Mouse (Mus musculus): Measurements from ENCODE around the gene Pkd1l3.

The Pkd1l3 gene

GRCm38 (mm10) chr8:109614243-109615210 is at the start of gene Pkd1l3:
Gene Pkd1l3 (plus strand): TSS chr8:109614517.
- in situ Hi-C loops (cut with MboI; ENCODE audit: low pct_unique_long_range_greater_than_20kb in 1 of 2, low sequenced_read_pairs in 2 of 2, unreplicated experiment in 1 of 2): no loop called here

- in situ Hi-C loops (cut with MboI; ENCODE audit: low pct_unique_long_range_greater_than_20kb in 1 of 2, low sequenced_read_pairs in 2 of 2, unreplicated experiment in 1 of 2): no loop called here
These were observed 49.6 kb upstream of the Pkd1l3 start for GRCm38 (mm10) chr8:109564766-109565165.

GRCm38 (mm10) chr8:109565498-109566333 is 48.6 kb upstream of the Pkd1l3 start, which contains the start of the genes Dhx38 and Txnl4b:
Gene Dhx38 (minus strand): TSS chr8:109565861.
Gene Txnl4b (plus strand): TSS chr8:109565892.
- in situ Hi-C loops (cut with MboI; ENCODE audit: low pct_unique_long_range_greater_than_20kb in 1 of 2, low sequenced_read_pairs in 2 of 2, unreplicated experiment in 1 of 2): no loop called here

GRCm38 (mm10) chr8:109571139-109571538 is 43.2 kb upstream of the Pkd1l3 start:
- in situ Hi-C loops (cut with MboI; ENCODE audit: low pct_unique_long_range_greater_than_20kb in 1 of 2, low sequenced_read_pairs in 2 of 2, unreplicated experiment in 1 of 2): no loop called here

- in situ Hi-C loops (cut with MboI; ENCODE audit: low pct_unique_long_range_greater_than_20kb in 1 of 2, low sequenced_read_pairs in 2 of 2, unreplicated experiment in 1 of 2): no loop called here
These were observed 38.0 kb upstream of the Pkd1l3 start for GRCm38 (mm10) chr8:109576311-109576710.

GRCm38 (mm10) chr8:109578900-109579301 is 35.4 kb upstream of the Pkd1l3 start, which contains the start of gene Hp:
Gene Hp (minus strand): TSS chr8:109579172.
- in situ Hi-C loops (cut with MboI; ENCODE audit: low pct_unique_long_range_greater_than_20kb in 1 of 2, low sequenced_read_pairs in 2 of 2, unreplicated experiment in 1 of 2): no loop called here

GRCm38 (mm10) chr8:109584293-109584692 is 30.0 kb upstream of the Pkd1l3 start:
- in situ Hi-C loops (cut with MboI; ENCODE audit: low pct_unique_long_range_greater_than_20kb in 1 of 2, low sequenced_read_pairs in 2 of 2, unreplicated experiment in 1 of 2): no loop called here

GRCm38 (mm10) chr8:109584830-109585229 is 29.5 kb upstream of the Pkd1l3 start:
- in situ Hi-C loops (cut with MboI; ENCODE audit: low pct_unique_long_range_greater_than_20kb in 1 of 2, low sequenced_read_pairs in 2 of 2, unreplicated experiment in 1 of 2): no loop called here

GRCm38 (mm10) chr8:109585652-109586051 is 28.7 kb upstream of the Pkd1l3 start:
- in situ Hi-C loops (cut with MboI; ENCODE audit: low pct_unique_long_range_greater_than_20kb in 1 of 2, low sequenced_read_pairs in 2 of 2, unreplicated experiment in 1 of 2): no loop called here

GRCm38 (mm10) chr8:109586972-109587504 is 27.3 kb upstream of the Pkd1l3 start:
- in situ Hi-C loops (cut with MboI; ENCODE audit: low pct_unique_long_range_greater_than_20kb in 1 of 2, low sequenced_read_pairs in 2 of 2, unreplicated experiment in 1 of 2): no loop called here

- in situ Hi-C loops (cut with MboI; ENCODE audit: low pct_unique_long_range_greater_than_20kb in 1 of 2, low sequenced_read_pairs in 2 of 2, unreplicated experiment in 1 of 2): no loop called here
These were observed 23.4 kb upstream of the Pkd1l3 start for GRCm38 (mm10) chr8:109590901-109591300.

GRCm38 (mm10) chr8:109591367-109591766 is 22.9 kb upstream of the Pkd1l3 start:
- in situ Hi-C loops (cut with MboI; ENCODE audit: low pct_unique_long_range_greater_than_20kb in 1 of 2, low sequenced_read_pairs in 2 of 2, unreplicated experiment in 1 of 2): no loop called here

- in situ Hi-C loops (cut with MboI; ENCODE audit: low pct_unique_long_range_greater_than_20kb in 1 of 2, low sequenced_read_pairs in 2 of 2, unreplicated experiment in 1 of 2): no loop called here
These were observed 22.2 kb upstream of the Pkd1l3 start for GRCm38 (mm10) chr8:109592164-109592563.

- in situ Hi-C loops (cut with MboI; ENCODE audit: low pct_unique_long_range_greater_than_20kb in 1 of 2, low sequenced_read_pairs in 2 of 2, unreplicated experiment in 1 of 2): no loop called here
These were observed 21.1 kb upstream of the Pkd1l3 start for GRCm38 (mm10) chr8:109593117-109593788.

GRCm38 (mm10) chr8:109595854-109596253 is 18.5 kb upstream of the Pkd1l3 start:
- in situ Hi-C loops (cut with MboI; ENCODE audit: low pct_unique_long_range_greater_than_20kb in 1 of 2, low sequenced_read_pairs in 2 of 2, unreplicated experiment in 1 of 2): no loop called here

- in situ Hi-C loops (cut with MboI; ENCODE audit: low pct_unique_long_range_greater_than_20kb in 1 of 2, low sequenced_read_pairs in 2 of 2, unreplicated experiment in 1 of 2): no loop called here
These were observed 7.6 kb upstream of the Pkd1l3 start for GRCm38 (mm10) chr8:109606725-109607124.

GRCm38 (mm10) chr8:109607650-109608049 is 6.7 kb upstream of the Pkd1l3 start:
- in situ Hi-C loops (cut with MboI; ENCODE audit: low pct_unique_long_range_greater_than_20kb in 1 of 2, low sequenced_read_pairs in 2 of 2, unreplicated experiment in 1 of 2): no loop called here
